Mouse (Mus musculus) embryo, embryonic 10.5 days (tissue): ENCODE data around the gene Gpn1.

Experiments
- DNase-seq: peaks from one replicate; pipeline ENCODE4 v3.0.0-alpha.2; 2015; ENCODE audit warnings: low spot score

Gene Gpn1

GRCm38 (mm10) chr5:31559401-31559800, 64.9 kb downstream of the Gpn1 start:
- no peak for DNase-seq

DNA sequence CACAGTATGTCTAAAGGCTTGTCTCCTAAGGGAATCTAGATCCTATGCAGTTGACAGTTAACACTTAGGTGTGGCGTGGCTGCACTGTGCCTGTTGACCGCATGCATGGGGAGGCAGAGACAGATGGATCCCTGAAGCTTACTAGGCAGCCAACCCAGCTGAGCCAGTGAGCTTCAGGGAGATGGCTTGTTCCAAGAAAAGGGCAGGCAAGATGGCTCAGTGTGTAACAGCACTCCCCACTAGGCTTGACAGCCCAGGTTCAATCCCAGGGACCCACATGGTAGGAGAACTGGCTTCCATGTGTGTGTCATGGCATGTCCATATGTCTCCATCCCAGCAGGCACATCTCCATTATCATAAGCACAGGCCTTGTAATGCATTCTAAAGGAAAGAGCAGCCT, 65.8 kb downstream of the Gpn1 start:
- DNase-seq = no peak

DNA sequence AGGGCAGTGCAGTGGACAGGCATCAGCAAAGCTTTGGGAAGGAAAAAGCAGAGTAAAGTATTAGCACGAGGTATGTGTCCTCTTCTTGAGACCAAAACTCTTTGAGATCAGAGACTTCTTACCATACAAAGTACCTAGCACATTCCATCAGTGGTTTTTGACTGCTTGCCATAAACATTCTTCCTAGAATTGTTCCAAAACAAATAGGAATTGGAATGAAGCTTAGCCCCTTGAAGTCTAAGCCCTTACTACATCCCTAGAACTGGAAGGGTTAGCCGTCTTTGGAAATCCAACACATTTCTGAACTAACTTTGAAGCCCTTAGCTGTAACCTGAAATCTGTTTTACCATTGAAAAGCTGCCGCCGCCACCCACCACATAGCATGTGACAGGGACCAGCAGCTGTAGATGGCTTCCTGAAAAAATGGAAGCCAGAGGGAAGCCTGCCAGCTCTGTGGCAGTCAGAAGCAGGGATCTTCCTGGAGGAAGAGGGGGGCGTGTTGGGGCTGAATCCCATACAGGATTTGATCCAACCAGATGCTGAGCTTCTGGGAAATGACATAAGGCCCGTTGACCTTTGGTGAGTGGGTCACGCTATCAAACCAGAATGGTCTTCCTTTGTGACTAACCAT, 67.6 kb downstream of the Gpn1 start:
- DNase-seq = no peak
